Mouse (Mus musculus) lung, postnatal 0 days (tissue): ENCODE measurements around the gene Ablim1.

Source experiments
- CTCF ChIP-seq: IDR thresholded peaks from 2 replicates; pipeline ENCODE4 v1.5.1; 2016; ENCODE audit warnings: antibody characterized with exemption, mild to moderate bottlenecking
- EP300 ChIP-seq: IDR thresholded peaks from 2 replicates; pipeline ENCODE4 v1.6.1; 2016; ENCODE audit warnings: antibody characterized with exemption, mild to moderate bottlenecking, control low read depth

DNA sequence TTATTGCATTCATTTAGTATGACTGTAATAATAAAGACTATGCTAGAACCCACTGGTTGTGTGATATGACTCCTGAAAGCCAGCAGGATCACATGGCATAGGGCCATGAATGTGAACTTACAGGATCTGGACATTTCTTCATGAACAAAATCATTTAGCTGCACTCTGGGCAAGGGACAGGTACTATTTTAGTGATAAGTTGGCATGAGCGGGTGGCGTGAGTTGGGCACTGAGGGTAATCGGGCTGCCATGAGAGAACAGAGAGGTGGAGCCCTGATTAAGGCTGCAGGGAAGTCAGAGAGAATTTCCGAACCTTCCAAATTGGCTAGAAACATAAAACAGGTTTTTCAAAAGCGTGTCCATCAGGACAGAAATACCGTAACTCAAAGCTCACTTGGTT lies 37.7 kb downstream of the Ablim1 start:
- TF ChIP-seq EP300 (no peak), CTCF (no peak)
